Mouse (Mus musculus) limb, embryonic 12.5 days (tissue): ENCODE results near the gene Lin7a. TPM values are rescaled to one million over a fixed set of nuclear protein-coding genes. Genes with fewer than 3 reads are reported as not detected.

Experiments used
- ATAC-seq: fragments of 200-750 bp; cut with Nextera tagmentation; 2 replicates; pipeline ENCODE4 v1.8.0; 2017; ENCODE audit warnings: low read depth, moderate TSS enrichment; ENCODE audit not compliant: insufficient number of reproducible peaks, insufficient read depth, low FRiP score, low TSS enrichment
- H3K27ac ChIP-seq: fragments of 300-500 bp; sonication (generic); 2 replicates; pipeline ENCODE4 v1.5.1; 2016; ENCODE audit warnings: mild to moderate bottlenecking, moderate library complexity
- H3K27me3 ChIP-seq: fragments of 300-500 bp; sonication (generic); 2 replicates; pipeline ENCODE4 v1.6.1; 2016; ENCODE audit warnings: mild to moderate bottlenecking, moderate library complexity
- H3K36me3 ChIP-seq: fragments of 300-500 bp; sonication (generic); 2 replicates; pipeline ENCODE4 v1.6.1; 2016; ENCODE audit warnings: mild to moderate bottlenecking, moderate library complexity
- H3K4me1 ChIP-seq: fragments of 300-500 bp; sonication (generic); replicated peaks from 2 replicates; pipeline ENCODE4 v1.6.1; 2016
- H3K4me2 ChIP-seq: fragments of 300-500 bp; sonication (generic); 2 replicates; pipeline ENCODE4 v1.6.1; 2016; ENCODE audit warnings: mild to moderate bottlenecking, moderate library complexity
- H3K4me3 ChIP-seq: fragments of 300-500 bp; sonication (generic); replicated peaks from 2 replicates; pipeline ENCODE4 v1.5.1; 2016; ENCODE audit warnings: mild to moderate bottlenecking
- H3K9ac ChIP-seq: fragments of 300-500 bp; sonication (generic); replicated peaks from 2 replicates; pipeline ENCODE4 v1.6.1; 2016; ENCODE audit warnings: mild to moderate bottlenecking, moderate library complexity
- H3K9me3 ChIP-seq: fragments of 300-500 bp; sonication (generic); 2 replicates; pipeline ENCODE4 v1.6.1; 2016; ENCODE audit warnings: mild to moderate bottlenecking, moderate library complexity
- WGBS: fragments of 180-500 bp; shearing (Covaris S2); methylation state at CpG from one replicate; pipeline ENCODE4 v1.1.7; 2016; 5-methylcytosine and 5-hydroxymethylcytosine counted together
- polyA plus RNA-seq: library from polyadenylated mRNA; unstranded; fragments of >200 nt; fragmentation: Nextera tagmentation; extraction: Ambion mirVana; gene quantifications from 2 replicates; pipeline ENCODE4 v1.2.1, GENCODE M21; 2016

Gene Lin7a
- polyA plus RNA-seq, 1 experiment from 2014 or later, result 2.4 TPM

- no peak for ATAC-seq
- Histone ChIP-seq H3K36me3 (no peaks in the 10 kb centered on the region), H3K9me3 (no peaks in the 10 kb centered on the region), H3K4me2 (no peak overlapping the region), H3K4me3 (no peak overlapping the region), H3K9ac (no peak overlapping the region), H3K27ac (no peak overlapping the region), H3K27me3 (no peaks in the 10 kb centered on the region), H3K4me1 (no peaks in the 10 kb centered on the region)
- WGBS, result 86% methylated on average over 2 of the region's 2 CpGs
Measured at GRCm38 (mm10) chr10:107245961-107246460, 25.5 kb upstream of the Lin7a start.

DNA sequence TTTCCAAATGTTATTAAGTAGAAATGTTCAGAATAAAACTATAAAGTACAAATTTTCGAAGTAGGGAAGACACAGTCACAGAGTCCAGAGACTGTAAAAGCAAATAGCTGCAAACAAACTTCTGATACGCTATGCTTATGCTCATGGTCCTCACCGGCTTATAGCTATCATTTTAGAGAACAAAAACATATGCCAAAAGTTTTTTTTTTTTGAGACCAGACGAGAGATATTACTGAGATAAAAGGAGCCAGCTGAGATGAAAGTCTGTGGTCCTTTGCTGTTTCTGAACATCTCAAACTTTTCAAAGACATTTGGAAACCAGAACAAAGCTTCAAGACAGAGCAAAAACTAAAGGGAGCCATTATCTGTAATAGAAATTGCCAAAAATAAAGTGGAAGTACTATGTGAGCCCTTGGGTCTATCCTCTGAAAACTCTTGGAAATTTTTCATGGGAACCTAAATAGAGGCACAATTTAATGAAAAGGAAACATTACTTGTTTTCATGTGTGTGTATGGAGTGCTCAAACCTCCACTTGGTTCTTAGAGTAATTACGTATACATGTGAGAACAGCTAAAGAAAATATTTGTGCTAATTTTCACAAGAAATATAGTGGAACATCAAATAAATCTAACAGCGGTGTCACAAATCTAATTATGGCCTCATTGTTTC lies 24.4 kb upstream of the Lin7a start:
- H3K4me1 ChIP-seq, result no peaks in the 10 kb centered on the region
- no peak for ATAC-seq
- no peaks in the 10 kb centered on the region for H3K36me3 ChIP-seq
- H3K27me3 ChIP-seq, result no peaks in the 10 kb centered on the region
- H3K4me3 ChIP-seq, result no peak overlapping the region
- H3K9ac ChIP-seq, result no peak overlapping the region
- H3K4me2 ChIP-seq, result no peak overlapping the region
- no peaks in the 10 kb centered on the region for H3K9me3 ChIP-seq
- WGBS, result 81% methylated on average over 6 of the region's 6 CpGs
- H3K27ac ChIP-seq, result no peak overlapping the region

- no peaks in the 10 kb centered on the region for H3K36me3 ChIP-seq
- no peak for ATAC-seq
- H3K27ac ChIP-seq, result no peak overlapping the region
- 89% methylated on average over 8 of the region's 8 CpGs for WGBS
- no peaks in the 10 kb centered on the region for H3K9me3 ChIP-seq
- no peaks in the 10 kb centered on the region for H3K27me3 ChIP-seq
- H3K4me3 ChIP-seq, result no peak overlapping the region
- no peak overlapping the region for H3K9ac ChIP-seq
- no peaks in the 10 kb centered on the region for H3K4me1 ChIP-seq
- no peak overlapping the region for H3K4me2 ChIP-seq
Measured at GRCm38 (mm10) chr10:107248481-107248880, 23.0 kb upstream of the Lin7a start.

- Histone ChIP-seq H3K36me3 (no peaks in the 10 kb centered on the region), H3K4me1 (no peaks in the 10 kb centered on the region), H3K27ac (no peak overlapping the region), H3K9ac (no peak overlapping the region), H3K9me3 (no peaks in the 10 kb centered on the region), H3K4me2 (no peak overlapping the region), H3K27me3 (no peaks in the 10 kb centered on the region), H3K4me3 (no peak overlapping the region)
- no peak for ATAC-seq
- 90% methylated on average over 7 of the region's 7 CpGs for WGBS
Measured at GRCm38 (mm10) chr10:107249056-107249455, 22.4 kb upstream of the Lin7a start.

- Histone ChIP-seq H3K9ac (no peak overlapping the region), H3K27me3 (no peaks in the 10 kb centered on the region)
- no peak for ATAC-seq
Measured at GRCm38 (mm10) chr10:107249606-107250186, 21.8 kb upstream of the Lin7a start.

GRCm38 (mm10) chr10:107250346-107251210 lies 20.9 kb upstream of the Lin7a start:
- no peaks in the 10 kb centered on the region for H3K36me3 ChIP-seq
- no peaks in the 10 kb centered on the region for H3K4me1 ChIP-seq
- no peak for ATAC-seq
- no peak overlapping the region for H3K9ac ChIP-seq
- WGBS, result 80% methylated on average over 7 of the region's 7 CpGs
- H3K9me3 ChIP-seq, result no peaks in the 10 kb centered on the region
- H3K4me2 ChIP-seq, result no peak overlapping the region
- H3K4me3 ChIP-seq, result no peak overlapping the region
- H3K27ac ChIP-seq, result no peak overlapping the region
- no peaks in the 10 kb centered on the region for H3K27me3 ChIP-seq

More at GRCm38 (mm10) chr10:107249606-107250186, 21.8 kb upstream of the Lin7a start:
- WGBS, result 79% methylated on average over 5 of the region's 5 CpGs
- Histone ChIP-seq H3K27ac (no peak overlapping the region), H3K4me3 (no peak overlapping the region), H3K9me3 (no peaks in the 10 kb centered on the region), H3K4me2 (no peak overlapping the region), H3K4me1 (no peaks in the 10 kb centered on the region), H3K36me3 (no peaks in the 10 kb centered on the region)

- H3K4me1 ChIP-seq, result no peaks in the 10 kb centered on the region
- no peak overlapping the region for H3K9ac ChIP-seq
- H3K36me3 ChIP-seq, result no peaks in the 10 kb centered on the region
- ATAC-seq, result no peak
- no peaks in the 10 kb centered on the region for H3K9me3 ChIP-seq
- no peaks in the 10 kb centered on the region for H3K27me3 ChIP-seq
- H3K4me3 ChIP-seq, result no peak overlapping the region
- WGBS, result 92% methylated on average over 2 of the region's 2 CpGs
- no peak overlapping the region for H3K4me2 ChIP-seq
- H3K27ac ChIP-seq, result no peak overlapping the region
Measured at GRCm38 (mm10) chr10:107251271-107251670, 20.2 kb upstream of the Lin7a start.

- Histone ChIP-seq H3K36me3 (no peaks in the 10 kb centered on the region), H3K4me3 (no peak overlapping the region), H3K27me3 (no peaks in the 10 kb centered on the region), H3K9ac (no peak overlapping the region), H3K9me3 (no peaks in the 10 kb centered on the region), H3K27ac (no peak overlapping the region), H3K4me1 (no peaks in the 10 kb centered on the region), H3K4me2 (no peak overlapping the region)
- no peak for ATAC-seq
- 81% methylated on average over 2 of the region's 2 CpGs for WGBS
Measured at GRCm38 (mm10) chr10:107251801-107252502, 19.5 kb upstream of the Lin7a start.

DNA sequence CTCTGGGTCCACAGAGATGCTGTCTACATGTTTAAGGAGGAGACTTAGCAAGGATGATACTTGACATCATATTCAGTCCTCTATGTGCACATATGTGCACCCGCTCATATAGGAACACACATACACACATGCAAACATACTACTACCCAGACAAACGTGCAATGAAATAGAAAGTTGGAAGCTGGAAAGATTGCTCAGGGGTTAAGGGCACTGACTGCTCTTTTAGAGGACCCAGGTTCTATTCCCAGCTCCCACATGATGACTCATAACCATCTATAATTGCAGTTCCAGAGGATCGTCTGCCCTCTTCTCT lies 19.0 kb upstream of the Lin7a start:
- Histone ChIP-seq H3K4me1 (no peaks in the 10 kb centered on the region), H3K4me2 (no peak overlapping the region), H3K27ac (no peak overlapping the region), H3K9ac (no peak overlapping the region), H3K4me3 (no peak overlapping the region), H3K36me3 (no peaks in the 10 kb centered on the region), H3K27me3 (no peaks in the 10 kb centered on the region), H3K9me3 (no peaks in the 10 kb centered on the region)
- no peak for ATAC-seq
- WGBS, result 85% methylated on average over 3 of the region's 3 CpGs

GRCm38 (mm10) chr10:107253191-107253965 lies 18.1 kb upstream of the Lin7a start:
- no peak for ATAC-seq
- no peaks in the 10 kb centered on the region for H3K36me3 ChIP-seq
- no peak overlapping the region for H3K4me3 ChIP-seq
- WGBS, result 88% methylated on average over 4 of the region's 4 CpGs
- no peak overlapping the region for H3K4me2 ChIP-seq
- no peaks in the 10 kb centered on the region for H3K4me1 ChIP-seq
- no peak overlapping the region for H3K27ac ChIP-seq
- H3K27me3 ChIP-seq, result no peaks in the 10 kb centered on the region
- no peaks in the 10 kb centered on the region for H3K9me3 ChIP-seq
- H3K9ac ChIP-seq, result no peak overlapping the region
